Mouse (Mus musculus): ENCODE data around the gene Fbxo5. TPM values are rescaled to one million over a fixed set of nuclear protein-coding genes. Genes with fewer than 3 reads are reported as not detected.

Gene Fbxo5
- 16.8 TPM for polyA plus RNA-seq (2014; fragmentation: Illumina TruSeq; extraction: RNeasy Lipid Tissue Mini Kit (QIAGEN cat#74804); ENCODE audit: low read depth, low replicate concordance)

GRCm38 (mm10) chr10:5805243-5805730 is at the start of gene Fbxo5:
Gene Fbxo5 (minus strand): TSS chr10:5805600.

GRCm38 (mm10) chr10:5823740-5824491 is 18.5 kb upstream of the Fbxo5 start, which contains the start of gene Mtrf1l:
Gene Mtrf1l (minus strand): TSS chr10:5823910.

Other genes starting within 250 kb of the Fbxo5 start
- gene Myct1, start 211.8 kb downstream of the Fbxo5 start, polyA plus RNA-seq (2014; fragmentation: Illumina TruSeq; extraction: RNeasy Lipid Tissue Mini Kit (QIAGEN cat#74804); ENCODE audit: low read depth, low replicate concordance): 6.7 TPM
- gene Vip, start 166.4 kb downstream of the Fbxo5 start, polyA plus RNA-seq (2014; fragmentation: Illumina TruSeq; extraction: RNeasy Lipid Tissue Mini Kit (QIAGEN cat#74804); ENCODE audit: low read depth, low replicate concordance): 169 TPM
- 44.3 TPM for gene Mtrf1l, start 18.3 kb upstream of the Fbxo5 start, polyA plus RNA-seq (2014; fragmentation: Illumina TruSeq; extraction: RNeasy Lipid Tissue Mini Kit (QIAGEN cat#74804); ENCODE audit: low read depth, low replicate concordance)
- 24.5 TPM for gene Rgs17, start 116.8 kb upstream of the Fbxo5 start, polyA plus RNA-seq (2014; fragmentation: Illumina TruSeq; extraction: RNeasy Lipid Tissue Mini Kit (QIAGEN cat#74804); ENCODE audit: low read depth, low replicate concordance)

Measured in sigmoid colon, adult 10 weeks (tissue).